Mouse (Mus musculus) layer of hippocampus, adult 8-10 months (tissue): Measurements from ENCODE around the gene Nol8. TPM values are rescaled to one million over a fixed set of nuclear protein-coding genes. Genes with fewer than 3 reads are reported as not detected.

Experiments
- DNase-seq, 2 experiments: peaks; one replicate each; pipeline ENCODE4 v3.0.0; 2022; ENCODE audit warnings: low spot score in 2 of 2
- total RNA-seq, 4 experiments: library from RNA; stranded (reverse); gene quantifications; 2 replicates each; pipeline ENCODE4 v1.2.4; 2022

Nol8 gene
- 10 to 100 TPM; 22.9 to 32.5 (median 27.7) TPM for total RNA-seq

DNA sequence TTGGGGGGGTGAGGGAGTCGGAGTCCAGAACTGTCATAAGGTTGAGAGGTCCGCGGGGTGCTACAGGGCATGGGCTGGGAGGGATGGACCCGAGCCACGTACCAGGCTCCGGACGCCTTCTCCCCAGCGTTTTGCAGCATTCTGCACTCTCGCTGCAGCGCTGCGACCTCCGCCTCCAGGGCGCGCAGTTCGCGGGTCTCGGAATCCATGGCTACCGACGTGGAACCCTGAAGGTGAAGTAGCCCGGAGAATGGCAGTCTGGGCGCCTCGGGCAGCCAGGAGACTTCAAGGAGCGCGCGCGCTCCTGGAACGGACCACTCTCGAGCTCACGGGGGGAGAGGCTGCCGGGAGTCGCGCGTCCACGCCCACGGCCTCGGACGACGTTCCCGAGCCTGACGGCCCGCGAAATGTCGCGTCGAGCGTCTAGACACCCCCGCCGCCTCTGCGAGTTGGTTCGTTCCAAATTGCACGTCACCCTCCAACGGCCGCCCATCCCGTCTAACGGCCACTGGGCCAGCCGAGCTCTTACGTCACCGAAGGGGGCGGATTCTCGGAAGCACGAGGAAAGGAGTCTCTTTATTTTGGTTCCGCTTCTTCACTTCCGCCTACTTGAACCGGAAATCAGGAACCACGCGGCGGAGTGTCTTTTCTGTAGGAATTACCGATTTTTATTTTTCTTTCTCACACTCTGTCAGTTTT lies at the start of gene Nol8, which contains the start of gene Cenpp:
Nol8 (plus strand) TSS at position 598 of the 699 bp plus-strand sequence.
Cenpp (minus strand) TSS at position 305 of the 699 bp plus-strand sequence.
- DNase-seq: peak; percentile 98 to 99

DNA sequence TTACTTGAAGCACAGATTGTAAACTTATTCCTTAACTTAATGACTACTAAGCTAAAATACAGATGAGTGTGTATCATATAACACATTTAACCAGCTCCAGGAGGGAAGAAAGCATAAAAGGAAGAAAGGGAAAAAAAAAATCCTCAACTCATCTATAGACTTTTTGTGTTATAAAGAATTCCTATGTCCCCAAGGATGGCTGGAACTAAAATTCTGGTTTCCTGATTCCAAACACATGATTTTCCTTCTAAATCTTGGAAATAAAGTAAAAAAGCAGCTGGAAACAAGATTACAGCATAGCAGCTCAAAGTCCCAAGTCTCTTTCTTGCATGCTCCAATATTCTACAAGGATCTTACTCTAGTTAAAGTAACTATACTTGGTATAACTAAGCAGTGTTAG lies 49.3 kb upstream of the Nol8 start:
- DNase-seq: no peak

DNA sequence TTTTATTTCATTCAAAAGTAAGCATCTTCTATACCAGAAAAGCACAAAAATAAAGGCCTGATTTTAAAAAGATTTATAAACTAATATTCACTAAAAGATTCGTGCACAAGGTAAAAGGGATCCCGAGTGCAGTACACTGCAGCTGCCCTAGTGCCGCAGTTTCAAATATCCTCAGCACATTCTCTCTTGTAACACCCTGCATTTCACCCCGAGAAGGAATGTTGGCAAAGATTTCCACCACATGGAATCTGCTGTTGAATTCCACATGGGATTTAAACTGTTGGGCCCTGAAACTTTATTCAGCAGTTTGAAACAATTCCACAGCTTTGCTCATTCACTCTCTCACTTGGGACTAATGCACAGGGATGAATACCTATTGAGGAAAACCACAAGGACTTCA lies 45.2 kb upstream of the Nol8 start, which contains the start of gene Ogn:
Ogn (plus strand) TSS at position 333 of the 400 bp plus-strand sequence.
- DNase-seq: no peak

DNA sequence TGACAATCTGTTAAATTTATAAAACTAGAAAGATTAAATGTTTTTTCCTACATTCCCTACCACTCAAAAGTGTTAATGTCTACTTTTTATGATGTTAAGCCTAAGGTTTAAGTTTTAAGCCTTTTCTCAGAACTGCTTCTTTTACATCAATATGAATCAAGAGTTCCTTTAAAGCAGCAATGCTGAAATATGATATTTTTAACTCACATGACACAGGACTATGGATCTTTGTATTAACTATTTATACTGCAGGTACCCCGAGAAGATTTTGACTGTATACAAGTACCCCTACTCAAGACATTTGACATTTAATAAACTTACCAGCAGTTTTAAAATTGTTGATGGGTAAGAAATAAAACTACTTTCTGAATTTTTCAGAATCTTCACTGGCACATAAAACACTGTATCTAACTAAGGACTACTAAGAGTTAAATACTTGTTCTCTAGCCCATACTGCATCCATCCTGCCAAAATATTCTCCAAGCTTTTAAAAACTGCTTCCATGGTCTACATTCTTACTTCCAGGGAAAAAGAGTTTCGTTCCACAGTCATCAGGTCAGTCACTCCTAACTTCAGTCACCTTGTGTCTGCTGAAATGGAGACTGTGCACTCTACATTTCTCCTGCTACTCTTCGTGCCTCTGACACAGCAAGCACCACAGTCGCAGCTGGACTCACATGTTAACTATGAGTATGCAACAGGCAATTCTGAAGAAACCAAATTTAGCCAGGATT lies 44.1 kb upstream of the Nol8 start:
- DNase-seq: no peak

DNA sequence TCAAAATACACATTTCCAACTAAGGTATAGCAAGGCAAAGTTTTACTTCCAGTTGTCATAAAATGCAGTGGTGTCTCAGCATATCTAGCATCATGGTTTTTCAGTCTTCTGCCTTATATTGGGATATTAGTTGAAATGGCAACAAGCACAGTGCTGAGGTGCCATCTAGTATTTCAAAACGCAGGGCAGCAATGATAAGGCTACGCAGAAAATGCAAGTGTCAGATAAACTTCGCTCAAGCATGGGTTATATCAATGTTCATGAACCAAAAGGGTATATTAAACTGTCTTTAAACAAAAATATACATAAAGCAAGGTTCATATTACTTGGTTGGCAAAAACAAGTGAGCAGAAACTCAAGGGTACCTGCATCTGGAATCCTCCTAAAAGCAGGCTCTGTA lies 35.9 kb upstream of the Nol8 start:
- DNase-seq: no peak

DNA sequence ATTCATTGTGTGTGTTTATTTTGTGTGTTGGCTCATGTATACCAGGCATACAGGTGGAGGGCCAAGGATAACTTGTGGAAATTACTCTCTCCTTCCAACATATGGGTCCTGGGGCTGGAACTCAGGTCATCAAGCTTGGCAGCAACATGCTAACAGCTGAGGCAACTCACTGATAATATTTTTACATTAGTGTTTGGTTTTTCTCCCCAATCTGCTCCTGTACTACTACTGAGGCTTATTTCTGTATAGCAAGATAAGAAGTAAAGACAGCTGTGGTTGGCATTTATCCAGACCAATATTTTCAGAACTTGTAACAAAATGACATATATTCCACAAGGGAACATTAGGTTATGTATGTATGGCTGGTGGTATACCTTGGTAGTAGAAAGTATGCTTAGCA lies 34.5 kb upstream of the Nol8 start:
- DNase-seq: no peak

DNA sequence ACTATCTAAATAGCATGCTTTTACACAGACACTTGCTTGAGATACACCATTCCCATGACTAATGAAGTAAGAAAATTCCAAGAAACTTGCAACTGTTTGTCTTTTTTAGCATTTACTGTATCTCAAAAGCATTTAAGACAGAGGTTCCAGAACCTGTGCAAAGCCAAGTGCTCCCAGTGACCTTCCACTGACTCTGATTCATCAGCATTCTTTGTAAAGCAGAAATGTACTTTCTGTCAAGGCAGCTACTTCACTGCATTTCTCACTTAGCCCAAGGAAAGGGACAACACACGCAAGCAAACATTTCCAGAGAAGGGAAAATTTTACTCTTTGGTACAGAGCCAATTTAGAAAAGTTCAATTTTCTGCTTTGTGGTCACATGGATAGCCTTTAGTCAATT lies 29.7 kb upstream of the Nol8 start:
- DNase-seq: no peak

DNA sequence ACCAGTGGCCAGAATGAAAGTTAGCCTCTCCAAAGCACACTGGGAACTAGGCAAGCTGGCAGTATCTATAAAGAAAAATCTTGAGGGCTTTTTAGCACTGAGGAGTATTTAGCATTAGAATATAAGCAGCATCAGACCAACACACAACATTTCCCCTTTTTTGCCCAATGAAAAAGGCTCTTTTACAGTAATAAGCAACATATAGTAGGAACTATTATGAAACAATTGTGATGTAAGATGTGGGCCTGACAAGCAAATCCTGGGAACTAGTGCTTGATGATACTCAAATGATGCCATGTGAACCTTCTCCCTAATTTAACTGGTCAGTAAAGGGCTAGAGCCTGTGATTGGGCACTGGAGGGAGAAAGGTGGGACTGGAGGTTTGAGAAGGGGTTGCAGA lies 24.7 kb upstream of the Nol8 start:
- DNase-seq: no peak

DNA sequence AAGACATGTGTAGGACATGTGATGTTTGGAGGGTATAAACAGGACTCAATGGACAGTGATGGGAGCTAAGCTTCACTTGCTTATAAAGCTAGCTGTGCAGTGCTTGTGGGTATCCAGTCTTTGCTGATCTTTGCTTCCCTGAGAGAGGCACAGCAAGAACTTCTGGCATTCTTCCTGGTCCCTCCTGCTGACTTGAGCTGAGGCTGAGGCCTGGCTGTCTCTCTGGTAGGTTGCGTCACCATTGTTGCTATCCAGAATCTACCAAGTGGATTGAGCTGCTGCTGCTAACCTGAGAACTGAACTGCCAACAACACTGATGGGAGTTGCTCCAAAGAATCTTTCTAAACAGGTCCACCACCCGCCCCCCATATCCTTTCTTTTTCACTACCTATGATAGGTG lies 23.8 kb upstream of the Nol8 start:
- no peak for DNase-seq

DNA sequence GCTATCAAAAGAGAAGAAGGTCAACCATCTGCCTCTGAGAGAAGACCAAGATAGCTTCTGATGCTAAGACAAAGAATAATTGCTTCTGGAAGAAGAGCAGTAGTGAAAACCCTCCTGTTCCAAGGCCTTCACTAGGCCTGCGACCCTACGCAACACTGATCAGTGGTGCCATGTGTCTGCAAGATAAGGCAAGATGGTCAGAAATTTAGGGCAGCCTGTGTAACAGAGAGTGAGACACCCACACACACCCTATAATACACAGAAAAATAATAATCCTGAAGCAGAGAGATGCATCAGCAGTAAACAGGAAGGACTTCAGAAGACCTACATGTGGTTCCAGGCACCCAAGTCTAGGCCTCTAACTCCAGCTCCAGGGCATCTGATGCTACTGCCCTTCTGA lies 12.9 kb upstream of the Nol8 start:
- no peak for DNase-seq

DNA sequence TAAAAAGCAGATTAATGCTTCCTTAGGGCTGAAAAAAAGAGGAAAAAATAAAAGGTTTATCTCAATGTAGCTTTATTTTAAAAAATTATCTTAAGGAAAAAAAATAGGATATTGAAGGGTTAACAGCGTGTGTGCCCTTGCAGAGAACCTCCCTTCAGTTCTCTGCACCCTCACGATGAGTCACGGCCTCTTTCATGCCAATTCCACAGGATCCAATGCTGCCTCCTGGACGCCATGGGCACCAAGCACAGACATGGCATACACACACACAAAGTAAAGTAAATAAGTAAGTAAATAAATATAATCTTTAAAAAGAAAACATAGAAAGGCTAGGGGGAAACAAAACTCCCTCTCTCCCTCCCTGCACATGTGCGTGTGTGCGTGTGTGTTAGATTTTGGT lies 10.2 kb upstream of the Nol8 start:
- DNase-seq: no peak

DNA sequence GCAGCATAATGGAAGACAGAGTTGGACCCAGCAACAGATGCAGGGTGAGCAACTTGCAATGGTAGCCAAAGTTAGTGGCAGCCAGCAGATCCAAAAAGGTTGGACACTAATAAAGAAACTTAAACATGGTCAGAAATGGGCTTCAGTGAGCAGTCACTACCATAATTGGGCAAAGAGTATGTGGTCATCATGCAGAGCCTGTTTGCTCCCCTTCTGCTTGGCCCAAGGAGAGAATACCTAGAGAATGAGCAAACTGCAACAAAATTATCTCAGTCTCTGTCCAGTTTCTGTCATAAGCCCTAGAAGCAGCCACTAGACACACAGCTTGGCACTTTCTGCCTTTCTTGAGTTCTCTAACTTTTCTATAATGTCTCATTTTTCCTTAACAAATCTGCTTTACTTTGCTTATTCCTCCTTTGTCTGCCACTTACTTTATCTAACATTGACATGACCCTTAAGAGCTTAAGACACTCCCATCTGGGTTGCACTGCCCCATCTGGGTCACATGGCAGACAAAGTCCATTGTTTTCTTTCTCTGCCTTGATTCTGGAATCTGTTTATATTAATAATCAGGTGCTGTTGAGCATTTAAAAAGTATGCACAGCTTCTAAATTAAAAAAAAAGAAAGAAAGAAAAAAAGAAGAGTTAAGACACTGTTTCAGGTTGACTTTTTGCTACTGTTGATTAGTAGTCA lies 9.1 kb upstream of the Nol8 start:
- DNase-seq: no peak

DNA sequence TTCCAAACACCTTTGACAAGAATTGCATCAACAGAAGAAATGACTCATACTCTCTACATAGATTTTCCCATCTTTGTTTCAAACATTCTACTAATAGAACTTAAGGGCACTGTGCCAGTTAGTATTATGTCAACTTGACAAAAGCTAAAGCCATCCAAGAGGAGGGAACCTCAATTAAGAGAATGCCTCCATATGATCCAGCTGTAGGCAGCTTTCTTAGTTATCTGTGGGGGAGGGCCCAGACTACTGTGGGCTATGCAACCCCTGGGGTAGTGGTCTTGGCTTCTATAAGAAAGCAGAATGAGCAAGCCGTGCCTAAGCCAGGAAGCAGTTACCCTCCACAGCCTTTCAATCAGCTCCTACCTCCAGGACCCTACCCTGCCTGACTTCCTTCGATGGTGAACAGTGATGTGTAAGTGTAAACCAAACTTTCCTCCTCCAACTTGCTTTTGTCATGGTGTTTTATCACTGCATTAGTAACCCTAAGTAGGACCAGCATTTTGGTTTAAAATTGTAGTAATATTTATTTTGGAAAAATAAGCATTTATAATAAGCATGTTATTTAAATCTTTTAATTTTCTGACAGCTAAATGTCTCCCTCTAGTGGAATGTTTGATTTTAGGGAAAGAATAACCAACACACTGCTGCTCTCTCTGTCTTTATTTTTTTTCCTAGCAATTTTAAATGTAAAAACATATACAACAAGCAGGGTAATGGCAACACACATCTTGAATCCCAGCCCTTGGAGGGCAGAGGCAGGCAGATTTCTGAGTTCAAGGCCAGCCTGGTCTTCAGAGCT lies 7.9 kb upstream of the Nol8 start:
- no peak for DNase-seq

DNA sequence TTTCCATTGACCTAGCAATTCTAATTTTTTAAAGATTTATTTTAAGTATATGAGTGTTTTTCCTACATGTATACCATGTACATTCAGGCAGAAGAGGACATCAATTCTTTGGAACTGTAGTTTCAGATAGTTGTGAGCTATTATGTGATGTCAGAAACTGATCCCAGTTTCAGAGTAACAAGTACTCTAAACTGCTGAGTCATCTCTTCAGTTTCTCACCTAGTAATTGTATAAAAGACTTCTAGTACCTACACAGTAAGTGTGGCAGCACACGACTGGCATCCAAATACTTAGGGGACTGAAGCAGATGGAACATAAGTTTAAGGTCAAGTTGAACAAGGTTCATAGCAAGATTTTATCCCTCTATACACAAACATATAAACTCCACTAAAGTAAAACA lies 6.9 kb upstream of the Nol8 start:
- DNase-seq: no peak

DNA sequence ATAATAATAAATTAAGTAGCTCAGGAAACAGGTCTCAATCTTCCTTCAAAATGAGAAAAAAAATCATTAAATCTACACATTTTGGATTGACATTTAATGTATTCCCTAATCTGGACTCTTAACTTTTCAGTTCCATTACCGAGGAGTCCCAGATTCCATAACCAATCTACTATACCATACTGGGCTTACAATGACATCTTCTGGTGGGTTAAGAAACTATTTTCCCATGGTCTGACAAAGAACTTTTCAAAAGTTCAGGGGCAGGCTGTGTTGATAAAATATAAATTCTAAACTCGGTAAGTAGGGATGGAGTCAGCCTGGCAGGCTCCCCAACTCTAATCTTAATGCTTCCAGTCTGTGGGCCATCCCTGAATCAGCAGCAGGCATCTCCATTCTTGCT lies 1.7 kb upstream of the Nol8 start:
- no peak for DNase-seq

DNA sequence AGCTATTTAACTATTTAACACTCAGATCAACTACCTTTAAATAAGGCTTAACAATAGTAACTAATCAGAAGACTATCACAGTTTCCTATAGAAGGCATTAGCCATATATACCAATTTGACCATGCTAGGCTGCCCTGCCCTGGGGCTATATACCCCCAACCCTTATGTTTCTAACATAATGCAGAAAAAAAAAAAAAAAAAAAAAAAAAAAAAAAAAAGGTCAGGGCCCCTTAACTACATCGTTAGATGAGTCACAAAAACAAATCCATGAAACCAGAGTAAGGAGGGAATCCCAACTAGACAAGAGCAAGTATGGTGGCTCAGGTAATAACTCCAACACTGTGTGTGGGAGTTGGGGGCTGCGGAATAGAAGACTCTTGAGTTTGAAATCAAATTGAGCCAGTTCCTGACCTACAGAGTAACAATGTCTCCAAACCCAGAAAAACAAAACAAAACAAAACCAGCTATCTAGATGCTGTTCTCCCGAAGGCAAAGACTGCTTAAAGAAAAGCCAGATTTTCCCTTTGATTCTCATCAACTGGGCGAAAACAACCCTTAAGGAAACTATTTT lies 1.0 kb upstream of the Nol8 start:
- DNase-seq: no peak

DNA sequence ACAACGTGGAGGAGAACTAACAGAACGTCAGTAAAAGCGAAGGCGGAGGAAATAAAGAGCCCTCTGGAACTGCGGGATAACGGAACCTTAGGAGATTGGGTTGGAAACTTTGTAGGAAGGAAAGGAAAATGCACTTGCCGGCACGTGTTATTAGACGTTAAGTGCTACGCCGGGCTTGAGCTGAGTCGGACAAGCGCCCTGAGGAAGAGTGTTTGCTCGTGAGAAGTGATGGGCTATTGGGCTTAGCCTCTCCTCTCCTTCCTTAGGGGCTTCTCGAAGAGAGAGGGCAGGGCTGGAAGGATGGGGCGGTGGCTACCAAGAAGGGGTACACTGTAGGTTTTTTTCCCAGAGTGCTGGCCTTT lies 283 bp downstream of the Nol8 start:
- no peak for DNase-seq

DNA sequence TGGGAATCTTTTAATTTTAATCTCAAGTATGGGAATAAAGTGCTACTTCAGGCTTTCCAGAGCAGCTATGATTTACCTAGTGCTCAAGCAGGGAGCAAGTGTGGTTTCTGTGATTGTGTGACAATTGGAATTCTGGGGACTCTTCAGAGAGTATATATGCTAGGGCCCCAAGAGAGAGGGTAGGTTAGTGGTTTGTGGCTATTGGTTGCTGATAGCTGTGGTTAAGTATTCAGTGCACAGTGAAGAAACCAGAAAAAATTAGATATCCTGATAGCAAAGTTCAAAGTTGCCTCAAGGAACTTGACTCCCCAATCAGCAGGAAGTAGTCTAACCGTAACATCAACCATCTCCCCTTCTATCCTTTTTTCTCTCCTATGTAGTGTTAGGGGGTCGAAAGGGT lies 24.9 kb downstream of the Nol8 start:
- no peak for DNase-seq

DNA sequence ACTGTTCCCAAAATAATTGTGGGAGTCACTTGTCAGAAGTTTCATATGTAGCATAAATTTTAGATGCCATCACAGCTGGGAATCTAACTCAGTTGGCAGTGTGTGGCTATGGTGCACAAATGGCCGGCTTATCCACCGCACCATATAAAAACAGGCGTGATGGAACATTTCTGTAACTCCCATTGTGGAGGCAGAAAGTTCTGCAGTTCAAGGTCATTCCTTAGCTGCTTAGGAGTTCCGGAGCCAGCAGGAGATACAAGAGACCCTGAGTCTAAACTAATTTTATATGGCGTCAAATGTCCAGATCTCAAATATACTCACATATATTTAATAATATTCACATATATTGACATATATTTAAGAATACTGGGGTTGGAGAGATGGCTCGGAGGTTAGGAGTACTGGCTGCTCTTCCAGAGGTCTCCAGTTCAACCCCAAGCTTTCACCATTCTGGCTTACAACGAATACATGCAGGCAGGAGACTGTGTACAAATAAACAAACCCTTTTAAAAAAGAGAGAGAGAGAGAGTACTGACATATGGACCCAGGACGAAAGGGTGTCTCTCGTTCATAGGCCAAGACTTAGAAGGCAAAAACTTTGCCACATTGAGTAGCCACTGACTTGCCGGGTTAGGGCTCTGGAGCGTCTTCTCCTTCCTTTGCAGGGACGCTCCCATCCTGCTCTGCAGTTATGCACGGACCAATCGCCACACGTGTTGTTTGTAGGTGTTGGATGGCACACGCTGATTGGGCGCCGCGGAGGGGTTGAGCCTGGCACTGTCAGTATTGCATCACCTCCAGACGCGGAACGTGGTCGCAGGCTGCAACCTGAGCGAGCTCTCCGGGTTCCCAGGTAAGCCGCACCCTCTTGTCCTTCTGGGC lies 28.7 kb downstream of the Nol8 start, which contains the start of gene Iars:
Iars (plus strand) TSS at position 750 of the 882 bp plus-strand sequence.
- peak; percentile 99 for DNase-seq

DNA sequence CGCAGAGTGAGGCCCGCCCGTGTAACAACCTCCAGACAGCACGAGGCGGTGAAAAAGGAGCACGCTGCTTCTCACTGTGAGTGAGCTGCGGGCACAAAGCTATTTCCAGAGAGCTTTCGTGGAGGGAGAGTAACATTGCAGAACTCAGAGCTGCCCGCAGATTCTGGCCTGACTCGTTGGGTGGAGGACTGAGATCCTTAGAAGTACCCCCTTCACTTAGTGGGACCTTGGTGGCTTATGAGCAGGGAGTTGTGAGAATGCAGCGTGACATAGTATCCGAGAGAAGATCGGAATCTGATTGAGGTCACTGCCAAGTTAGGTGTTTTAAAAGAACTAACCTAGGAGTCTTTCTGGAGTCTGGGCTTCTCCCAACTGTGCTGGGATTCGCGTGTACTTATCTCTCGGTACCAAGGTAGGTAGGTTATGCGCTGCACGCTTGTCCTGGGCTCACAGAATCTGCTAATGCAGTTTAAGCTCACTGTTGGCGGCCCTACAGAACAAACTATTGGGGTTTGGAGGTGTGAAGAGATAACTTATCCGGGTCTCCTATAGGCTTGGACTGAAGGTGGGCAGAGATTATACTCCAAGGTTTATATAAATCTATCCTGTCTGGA lies 29.5 kb downstream of the Nol8 start:
- DNase-seq: no peak
